Mouse (Mus musculus) brain, embryonic 14.5 days (tissue): ENCODE measurements around the gene Lypd3.

ENCODE experiments used
- CTCF ChIP-seq: fragments of 200-500 bp; IDR thresholded peaks from 2 replicates; pipeline ENCODE4 v1.5.1; 2012; ENCODE audit warnings: inconsistent platforms, mild to moderate bottlenecking, moderate library complexity, borderline replicate concordance; ENCODE audit not compliant: insufficient read depth, insufficient read length; ENCODE audit errors: extremely low read depth
- POLR2A ChIP-seq: fragments of 200-500 bp; IDR thresholded peaks from 2 replicates; pipeline ENCODE4 v1.6.1; 2012; ENCODE audit warnings: mild to moderate bottlenecking, inconsistent platforms, borderline replicate concordance; ENCODE audit not compliant: poor library complexity, insufficient read depth, insufficient read length, severe bottlenecking; ENCODE audit errors: extremely low read depth

GRCm38 (mm10) chr7:24664959-24665358, 28.6 kb downstream of the Lypd3 start:
- TF ChIP-seq CTCF (no peak), POLR2A (no peak)
